Mouse (Mus musculus): ENCODE results near the gene Defb48.
A peak's percentile ranks its signal among the peaks of the same experiment; 100 is the strongest.

Defb48 gene

DNA sequence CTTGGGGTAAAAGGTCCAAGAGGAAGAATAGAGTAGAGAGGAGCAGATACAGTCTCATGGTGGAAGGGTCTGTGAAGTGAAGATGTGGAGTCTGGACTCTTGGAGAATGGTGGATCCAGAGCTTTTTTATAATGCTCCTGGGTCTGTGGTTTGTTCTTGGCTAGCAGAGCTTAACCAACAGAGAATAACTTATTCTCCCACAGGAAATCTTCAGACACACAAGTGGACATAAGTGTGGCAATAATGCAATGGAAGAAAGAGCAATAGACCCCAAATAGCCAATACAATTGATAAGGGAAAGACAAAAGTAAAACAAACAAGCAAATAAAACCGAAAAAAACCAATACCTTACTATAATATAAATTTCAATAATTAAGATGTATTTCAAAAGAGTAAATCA is at the start of gene Defb48:
Gene Defb48 (minus strand): TSS at position 101 of the 400 bp plus-strand sequence.
- no peak for DNase-seq (ENCODE audit: low spot score in 2 of 2)

DNA sequence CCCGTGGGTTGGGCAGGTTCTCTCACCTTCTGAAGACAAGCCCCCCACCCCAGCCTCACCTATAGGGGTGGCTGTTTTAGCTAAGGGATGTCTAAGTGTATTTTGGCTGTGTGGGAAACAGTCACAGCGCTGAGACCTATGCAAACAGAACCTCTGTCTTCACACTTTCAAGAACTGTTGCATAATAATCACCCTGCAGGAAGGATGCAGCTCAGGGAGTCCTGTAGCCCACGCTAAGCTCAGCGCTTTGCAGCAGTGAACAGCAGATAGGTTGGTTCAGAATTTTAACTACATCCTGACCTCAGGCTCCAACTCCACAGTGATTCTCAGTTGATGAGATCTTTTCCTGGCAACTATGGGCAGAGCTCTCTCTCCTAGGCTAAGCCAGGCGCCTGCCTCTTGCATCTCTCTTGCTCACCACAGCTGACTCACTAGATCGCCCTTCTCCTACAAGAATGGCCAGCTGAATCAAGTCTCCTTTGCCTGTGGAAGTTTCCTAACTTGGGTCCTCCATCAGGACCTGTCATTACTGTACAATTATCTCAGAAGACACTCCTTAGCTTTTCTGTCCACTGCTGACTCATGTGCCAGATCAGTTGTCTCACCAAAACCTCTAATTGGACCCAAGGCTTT is 36.3 kb upstream of the Defb48 start:
- DNase-seq (ENCODE audit: low spot score in 2 of 2): no peak

DNA sequence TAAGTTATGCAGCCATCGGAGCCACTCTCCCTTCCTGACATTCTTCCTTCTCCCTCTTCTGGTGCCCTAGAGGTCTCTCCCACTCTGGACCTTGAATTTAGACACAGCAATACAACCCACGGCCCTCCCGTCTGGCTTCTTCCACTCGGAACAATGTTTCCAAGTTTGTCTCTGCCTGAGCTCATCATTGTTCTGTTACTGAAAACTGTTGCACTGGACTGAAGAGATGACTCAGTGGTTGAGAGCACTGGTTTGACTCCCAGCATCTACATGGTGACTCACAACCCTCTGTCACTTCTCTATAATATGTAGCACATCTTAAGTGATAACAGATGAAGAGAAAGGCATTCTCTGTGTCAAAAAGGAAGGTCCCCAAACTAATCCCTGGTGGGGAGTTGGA is 30.4 kb upstream of the Defb48 start:
- no peak for DNase-seq (ENCODE audit: low spot score in 2 of 2)

DNA sequence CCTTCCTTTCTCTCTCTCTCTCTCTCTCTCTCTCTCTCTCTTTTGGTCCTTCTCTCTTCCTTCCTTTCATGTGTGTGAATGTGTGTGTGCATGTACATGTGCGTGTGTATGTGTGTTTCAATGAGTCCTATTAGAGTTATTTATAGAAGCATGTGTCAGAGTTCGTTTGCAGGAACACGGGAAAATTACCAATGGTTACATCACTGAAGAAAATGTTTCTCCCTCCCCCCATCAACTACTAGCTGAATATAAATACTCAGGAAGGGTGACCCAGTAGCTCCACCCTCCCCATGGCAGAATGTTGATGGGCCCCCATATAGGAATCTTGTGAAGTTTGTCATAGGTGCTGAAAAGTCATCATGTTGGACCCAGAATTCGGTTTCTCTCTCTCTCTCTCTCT is 28.8 kb upstream of the Defb48 start:
- DNase-seq (ENCODE audit: low spot score in 2 of 2): no peak

DNA sequence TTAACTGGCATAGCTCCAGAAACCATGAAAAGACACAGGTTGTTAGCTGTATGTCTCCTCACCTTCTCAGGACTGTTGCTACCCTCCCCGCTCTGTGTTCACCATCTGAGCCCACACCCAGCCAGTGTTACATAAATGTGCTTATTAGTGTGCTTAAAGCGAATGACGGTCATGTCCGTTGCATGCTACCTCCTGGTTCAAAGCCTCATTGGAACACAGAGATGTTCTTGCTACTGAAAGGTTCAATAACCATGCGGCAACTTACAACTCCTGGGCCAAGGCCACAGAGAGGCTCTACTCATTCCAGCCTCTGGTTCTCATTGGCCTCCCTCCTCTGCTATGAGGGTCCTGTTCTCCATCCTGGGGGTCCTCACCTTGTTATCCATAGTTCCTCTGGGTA is 27.2 kb upstream of the Defb48 start, which contains the start of gene Defb43:
Gene Defb43 (plus strand): TSS at position 301 of the 400 bp plus-strand sequence.
- no peak for DNase-seq (ENCODE audit: low spot score in 2 of 2)

DNA sequence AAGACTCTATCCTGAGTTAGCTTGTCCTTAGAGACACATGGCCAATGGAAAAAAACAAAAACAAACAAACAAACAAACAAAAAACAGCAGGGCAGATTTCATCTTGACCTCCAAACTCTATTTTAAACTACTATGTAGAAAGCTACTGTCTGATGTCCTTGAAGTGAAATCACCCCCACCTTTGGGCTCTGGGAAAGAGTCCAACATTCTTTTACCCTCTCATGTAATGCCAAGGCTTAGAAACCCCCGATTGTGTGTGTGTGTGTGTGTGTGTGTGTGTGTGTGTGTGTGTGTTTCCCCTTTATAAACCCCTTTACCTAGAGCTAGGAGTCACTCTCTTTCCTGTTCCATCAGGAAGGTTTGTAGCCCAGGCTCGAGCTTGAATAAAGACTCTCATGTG is 18.3 kb upstream of the Defb48 start:
- DNase-seq (ENCODE audit: low spot score in 2 of 2): no peak

DNA sequence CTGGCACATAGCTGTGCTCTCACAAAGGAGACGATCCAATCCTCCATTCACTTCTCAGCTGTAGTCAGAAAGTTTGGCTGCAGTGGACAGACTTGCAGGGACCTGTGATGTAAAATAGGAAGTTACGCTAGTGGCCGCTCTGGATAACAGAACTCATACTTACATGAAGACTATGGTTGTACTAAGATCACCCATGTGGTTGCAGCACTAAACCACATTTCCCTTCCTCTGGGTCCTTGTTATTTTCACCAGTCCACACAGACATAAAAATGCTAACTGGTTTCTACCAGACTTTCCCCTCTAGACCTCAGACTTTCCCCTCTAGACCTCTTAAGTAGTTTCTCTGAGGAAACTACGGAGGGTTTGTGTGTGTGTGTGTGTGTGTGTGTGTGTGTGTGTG is 14.7 kb upstream of the Defb48 start:
- DNase-seq (ENCODE audit: low spot score in 2 of 2): no peak

DNA sequence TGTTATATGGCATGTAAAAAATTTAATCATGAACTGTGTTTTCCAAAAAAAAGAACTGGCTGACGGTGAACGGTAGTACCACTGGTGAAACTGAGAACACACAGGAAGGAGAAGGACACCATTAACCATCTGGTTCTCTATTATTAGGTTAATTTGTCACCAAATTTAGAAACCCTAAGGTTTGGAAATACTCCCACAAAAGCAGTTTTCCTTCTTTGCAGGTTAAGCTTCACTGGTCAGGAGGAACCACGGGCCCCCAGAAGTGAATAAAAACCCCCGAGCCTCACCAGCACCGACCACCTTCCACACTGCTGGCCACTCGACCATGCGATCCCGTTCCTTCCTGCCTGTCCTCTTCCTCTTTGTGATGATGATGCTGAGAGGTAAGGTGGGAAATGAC is 13.5 kb upstream of the Defb48 start, which contains the start of gene Defb47:
Gene Defb47 (plus strand): TSS at position 301 of the 400 bp plus-strand sequence.
- no peak for DNase-seq (ENCODE audit: low spot score in 2 of 2)

DNA sequence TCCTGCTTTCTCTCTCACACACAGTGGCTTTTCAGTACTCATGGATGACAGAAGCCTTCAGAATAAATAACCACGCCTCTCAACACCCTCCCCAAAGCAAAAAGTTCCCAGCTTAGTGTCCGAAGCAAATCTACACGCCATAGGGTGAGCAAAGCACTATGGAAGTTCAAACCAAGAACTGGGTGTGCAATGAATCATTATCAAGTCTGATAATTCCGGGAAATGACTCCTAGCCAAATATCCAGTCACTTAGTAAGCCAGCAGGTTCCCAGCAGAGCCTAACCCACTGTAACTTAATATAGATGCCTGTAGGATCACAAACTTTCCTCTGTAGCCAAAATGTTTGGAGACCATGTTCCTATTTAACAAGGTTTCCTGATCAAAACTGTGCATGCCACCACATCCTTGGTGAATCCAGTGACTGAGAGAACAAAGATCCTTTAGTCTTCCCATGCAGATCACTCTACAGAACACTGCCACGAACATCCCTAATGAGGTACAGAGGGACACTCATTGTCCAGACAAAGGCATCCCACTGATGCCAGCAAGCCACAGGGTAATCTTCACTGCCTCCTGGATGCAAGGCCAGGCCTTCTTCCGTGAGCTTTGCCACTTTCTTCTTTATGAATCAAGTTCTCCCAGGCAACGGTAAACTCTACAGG is 7.7 kb upstream of the Defb48 start:
- no peak for DNase-seq (ENCODE audit: low spot score in 2 of 2)

DNA sequence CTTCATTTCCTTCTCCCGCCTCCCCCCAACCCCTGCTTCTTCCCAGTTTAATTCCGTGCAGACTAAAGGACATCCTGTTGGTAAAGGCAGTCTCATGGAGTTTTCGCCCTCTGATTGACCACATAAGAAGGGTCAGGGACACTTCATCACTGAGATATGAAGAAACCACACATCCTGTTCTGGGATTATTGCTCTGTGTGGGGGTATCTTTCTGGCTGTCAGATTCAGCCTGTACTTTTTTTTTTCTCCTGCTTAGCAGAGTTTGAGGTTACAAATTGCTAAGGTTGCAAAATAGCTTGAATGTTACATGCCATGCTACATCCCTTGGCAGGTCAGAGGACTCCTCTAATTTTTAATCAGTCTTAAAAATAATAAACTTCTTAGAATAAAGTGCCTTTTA is 7.0 kb upstream of the Defb48 start:
- no peak for DNase-seq (ENCODE audit: low spot score in 2 of 2)

DNA sequence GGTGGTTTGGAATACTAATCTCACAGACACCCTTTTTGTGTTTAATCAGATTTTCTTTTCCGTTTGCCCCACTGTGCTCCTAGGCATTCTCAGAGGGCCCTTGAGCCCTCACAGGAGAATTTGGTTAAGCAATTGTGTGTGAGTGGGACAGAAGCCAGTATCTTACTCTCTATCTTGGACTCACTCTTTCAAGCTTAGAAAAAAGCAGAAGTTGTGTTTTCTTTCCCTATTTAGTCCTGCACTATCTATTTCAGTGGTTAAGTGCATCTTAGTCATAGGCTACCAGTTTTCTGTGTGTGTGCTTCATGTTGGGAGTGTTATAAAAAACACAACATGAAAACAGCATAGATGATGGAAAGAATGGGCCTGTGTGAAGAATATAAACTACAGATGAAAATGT is 4.5 kb downstream of the Defb48 start:
- no peak for DNase-seq (ENCODE audit: low spot score in 2 of 2)

DNA sequence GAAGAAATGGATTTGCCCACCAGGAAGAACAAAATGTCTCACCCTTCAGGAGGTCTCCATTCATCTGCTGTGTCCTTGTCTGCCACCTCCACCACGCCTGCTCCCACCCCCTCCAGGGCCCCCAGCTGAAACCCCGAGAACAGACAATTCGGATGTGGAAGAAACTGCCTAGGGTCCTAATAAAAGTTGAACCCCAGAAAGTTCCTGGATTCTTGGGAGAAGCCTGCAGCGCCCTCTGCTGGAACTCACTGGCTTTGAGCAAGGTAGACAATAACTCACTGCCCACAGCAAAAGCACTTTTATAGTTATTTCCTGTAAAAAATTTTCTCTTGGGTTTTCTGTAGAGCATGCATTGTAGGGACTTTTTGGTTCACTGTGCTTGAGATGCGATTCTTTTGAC is 9.3 kb downstream of the Defb48 start:
- peak; percentile 1 to 65 for DNase-seq (ENCODE audit: low spot score in 2 of 2)

DNA sequence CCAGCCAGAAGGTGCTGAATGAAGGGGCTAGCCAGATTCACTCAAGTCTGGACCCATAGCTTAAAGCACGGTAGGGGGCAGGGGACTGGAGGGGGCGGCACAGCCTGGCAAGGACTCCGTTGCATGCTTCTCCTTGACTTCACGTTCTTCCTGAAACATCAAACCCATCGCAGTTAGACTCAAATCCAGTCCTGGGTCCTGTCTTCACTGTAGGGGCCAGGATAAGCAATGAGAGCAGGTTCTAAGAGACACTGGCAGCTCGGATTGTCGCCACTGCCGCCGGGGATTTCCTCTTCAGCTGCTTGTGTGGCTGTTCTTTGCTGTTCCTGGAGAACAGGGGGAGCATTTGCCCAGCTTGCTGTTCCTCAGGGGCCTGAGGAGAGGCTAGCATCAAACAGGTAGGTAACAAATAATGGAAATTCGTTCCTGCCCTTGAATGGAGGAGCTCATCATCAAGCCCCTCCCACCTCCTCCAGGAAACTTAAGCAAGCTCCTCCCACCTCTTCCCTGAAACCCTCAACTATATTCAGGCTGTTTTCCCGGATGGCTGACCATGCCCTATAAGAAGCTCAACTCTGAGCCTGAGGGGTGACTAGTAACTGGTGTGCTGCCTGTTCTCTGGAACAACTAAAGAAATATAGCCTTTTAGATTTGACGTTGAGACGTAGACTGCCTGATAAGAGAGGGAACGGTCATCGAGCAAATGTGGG is 18.3 kb downstream of the Defb48 start:
- DNase-seq (ENCODE audit: low spot score in 2 of 2): no peak

DNA sequence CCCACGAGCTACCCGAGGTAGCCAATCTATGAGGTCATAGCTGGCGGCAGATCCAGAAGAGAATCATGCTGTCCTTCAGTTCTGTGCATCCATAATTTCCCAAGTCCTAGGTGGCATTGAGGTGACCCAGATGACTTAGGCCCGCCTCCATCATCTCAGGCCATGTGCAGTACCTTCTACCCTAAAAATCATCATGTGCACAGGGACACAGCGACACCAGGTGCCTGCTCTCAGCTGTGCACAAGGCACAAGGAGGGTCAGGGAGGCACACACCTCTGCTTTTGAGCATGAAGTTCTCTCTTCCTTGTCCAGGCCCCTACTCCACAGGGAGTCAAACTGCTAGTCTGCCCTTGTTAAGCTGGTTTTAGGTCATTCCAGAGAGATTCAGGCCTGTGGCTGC is 19.0 kb downstream of the Defb48 start:
- no peak for DNase-seq (ENCODE audit: low spot score in 2 of 2)

DNA sequence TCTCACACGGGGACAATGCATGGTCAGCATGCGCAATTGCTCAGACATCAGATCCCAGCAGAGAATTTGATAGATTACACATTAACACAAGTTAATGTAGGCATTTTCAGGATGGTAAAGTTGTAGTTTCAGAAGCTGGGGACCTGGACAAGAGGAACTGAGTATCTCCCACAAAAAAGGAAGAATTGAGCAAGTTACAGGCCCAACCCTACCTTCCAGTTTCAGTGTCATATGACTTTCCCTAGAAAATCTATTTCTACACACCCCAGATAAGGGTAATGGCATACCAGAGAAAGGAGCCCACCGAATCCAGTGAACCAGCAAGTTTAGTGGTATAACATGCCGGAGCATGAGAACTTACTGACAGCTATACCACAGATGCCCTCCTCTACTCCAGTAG is 20.7 kb downstream of the Defb48 start:
- DNase-seq (ENCODE audit: low spot score in 2 of 2): no peak

DNA sequence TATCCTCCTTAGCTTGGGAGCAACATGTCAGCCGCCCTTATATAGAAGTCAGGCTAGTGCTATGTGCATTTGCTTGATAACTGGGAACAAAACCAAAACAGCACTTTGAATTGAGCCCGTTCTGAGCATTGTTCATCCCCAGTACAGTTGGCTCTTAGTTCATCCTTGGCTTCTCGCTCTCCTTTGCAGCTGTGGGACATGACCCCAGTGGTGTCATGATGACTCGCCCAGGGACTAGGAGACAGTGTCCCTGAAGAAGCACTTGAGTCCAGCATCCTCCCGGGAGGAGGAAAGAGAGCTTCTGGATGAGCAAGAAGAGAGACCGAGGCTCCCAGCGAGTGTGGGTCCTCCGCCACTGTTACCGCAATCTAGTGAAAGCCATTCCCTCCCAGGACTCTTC is 28.2 kb downstream of the Defb48 start:
- peak in 1 of 2 experiments; percentile 15 for DNase-seq (ENCODE audit: low spot score in 2 of 2)

DNA sequence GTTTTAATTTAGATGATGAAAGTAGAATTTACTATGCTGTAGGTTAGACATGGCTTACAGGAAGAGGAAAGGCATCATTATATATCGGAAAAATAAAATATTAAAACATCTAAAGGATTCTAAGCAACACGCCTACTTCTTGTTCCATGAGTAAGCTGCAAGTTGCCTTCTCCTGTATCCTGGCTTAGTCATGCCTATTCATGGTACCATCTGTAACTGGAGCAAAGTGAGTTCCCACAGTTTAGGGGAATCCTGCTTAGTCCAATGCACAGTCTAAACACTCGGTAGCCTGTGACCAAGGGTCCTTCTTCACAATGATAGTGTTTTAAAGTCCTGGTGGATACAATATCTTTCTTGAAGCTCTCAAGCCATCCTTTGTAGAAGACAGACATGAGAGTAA is 37.5 kb downstream of the Defb48 start:
- DNase-seq (ENCODE audit: low spot score in 2 of 2): no peak

DNA sequence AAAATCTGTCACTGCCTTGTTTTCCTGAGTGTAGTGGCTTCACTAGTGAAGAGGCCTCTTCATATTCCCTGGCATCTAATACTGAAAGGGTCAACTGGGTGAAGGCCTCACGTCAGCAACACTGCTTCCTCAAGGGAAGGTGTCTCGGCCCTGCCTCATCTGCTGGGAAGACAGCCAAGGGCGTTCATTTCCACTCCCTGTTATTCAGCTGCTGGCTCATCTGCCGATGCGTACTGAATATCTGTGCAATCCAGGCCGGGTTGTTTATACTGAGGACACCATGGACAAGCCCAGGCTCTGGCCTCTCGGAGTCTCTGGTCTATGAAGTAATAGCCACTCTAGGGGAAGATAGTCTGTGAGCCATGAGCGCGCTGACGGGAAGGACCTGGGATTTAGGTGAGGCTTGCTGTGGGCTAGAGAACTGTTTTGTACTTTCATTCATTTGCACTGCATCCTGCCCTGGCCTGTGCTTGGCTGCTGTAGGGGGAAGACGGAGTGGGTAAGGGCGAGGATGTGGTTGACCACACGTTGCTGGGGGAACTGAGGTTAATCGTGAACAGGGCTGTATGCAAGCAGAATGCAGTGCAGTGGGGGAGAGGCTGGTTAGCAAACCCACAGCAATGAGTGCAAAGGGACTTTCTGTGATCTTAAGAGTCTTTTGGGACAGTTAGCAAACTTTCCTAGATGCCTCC is 43.8 kb downstream of the Defb48 start:
- DNase-seq (ENCODE audit: low spot score in 2 of 2): peak; percentile 59 to 67

DNA sequence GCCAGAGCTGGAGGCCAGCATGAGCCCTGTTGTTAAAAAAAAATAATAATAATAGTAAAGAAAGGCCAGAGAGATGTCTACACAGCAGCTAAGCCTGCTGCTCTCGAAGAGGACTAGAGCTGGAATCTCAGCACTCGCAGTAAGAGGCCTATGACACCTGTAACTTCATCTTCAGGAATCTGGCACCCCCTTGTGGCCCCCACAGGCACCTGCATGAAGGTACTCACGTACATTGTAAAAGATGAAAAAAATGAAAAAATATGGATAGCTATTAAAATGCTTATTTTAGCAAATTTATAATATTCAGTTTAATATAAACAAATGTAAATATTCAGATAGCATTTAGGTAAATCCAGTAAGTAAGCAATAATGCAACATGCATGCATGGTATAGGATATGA is 44.9 kb downstream of the Defb48 start:
- DNase-seq (ENCODE audit: low spot score in 2 of 2): no peak

DNA sequence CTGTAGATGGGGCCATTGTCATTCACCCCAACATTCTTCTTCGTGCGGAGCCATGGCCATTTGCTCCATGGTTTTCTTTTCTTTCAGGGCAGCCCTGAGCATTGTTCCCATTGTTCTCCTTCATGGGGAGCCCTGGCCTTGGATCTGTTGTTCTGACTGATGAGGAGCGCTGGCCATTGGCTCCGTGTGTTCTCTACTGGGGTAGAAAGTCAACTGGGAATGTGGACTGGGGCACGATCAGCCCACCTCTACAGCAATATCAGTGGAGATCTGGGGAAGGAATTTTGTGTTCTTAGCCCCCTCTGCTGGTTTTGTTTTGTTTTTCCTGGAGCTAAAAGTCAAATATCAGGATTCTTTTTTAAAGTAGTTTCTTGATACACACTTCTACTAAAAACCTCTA is 46.6 kb downstream of the Defb48 start:
- no peak for DNase-seq (ENCODE audit: low spot score in 2 of 2)

DNA sequence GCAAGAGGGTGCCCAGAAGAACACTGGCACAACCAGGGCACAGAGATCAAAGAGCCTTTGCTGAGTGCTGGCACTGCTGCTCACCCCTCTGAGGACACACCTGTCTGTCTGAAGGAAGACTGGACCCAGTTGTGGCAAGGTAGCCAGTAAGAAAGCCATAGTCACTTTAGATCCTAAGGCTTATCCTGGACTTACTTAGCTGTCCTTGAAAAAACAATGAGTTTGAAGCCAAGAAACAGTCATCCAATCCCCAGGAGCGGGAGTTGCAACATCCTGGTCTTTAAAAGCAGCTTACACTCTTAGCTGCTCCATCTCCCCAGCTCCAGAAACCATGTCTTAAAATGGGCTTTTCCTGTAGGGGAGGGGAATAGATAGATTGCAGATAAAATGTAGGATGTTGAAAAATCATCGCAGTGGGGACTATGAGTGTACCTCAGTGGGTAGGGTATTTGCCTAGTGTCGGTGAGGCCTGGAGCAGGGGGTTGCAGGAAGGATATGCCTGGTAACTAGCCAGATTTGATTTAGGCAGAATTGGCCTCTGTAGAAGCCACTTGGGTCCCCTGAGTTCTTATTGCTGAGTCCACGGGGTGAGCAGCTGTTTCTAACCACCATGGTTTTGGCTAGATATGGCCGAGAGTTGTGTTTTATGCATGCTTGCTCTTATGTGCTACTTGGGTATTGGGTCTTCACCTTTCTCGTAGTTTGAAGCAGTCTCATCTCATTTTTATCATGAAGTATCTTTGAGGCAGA is 47.5 kb downstream of the Defb48 start:
- DNase-seq (ENCODE audit: low spot score in 2 of 2): peak; percentile 48 to 52

DNA sequence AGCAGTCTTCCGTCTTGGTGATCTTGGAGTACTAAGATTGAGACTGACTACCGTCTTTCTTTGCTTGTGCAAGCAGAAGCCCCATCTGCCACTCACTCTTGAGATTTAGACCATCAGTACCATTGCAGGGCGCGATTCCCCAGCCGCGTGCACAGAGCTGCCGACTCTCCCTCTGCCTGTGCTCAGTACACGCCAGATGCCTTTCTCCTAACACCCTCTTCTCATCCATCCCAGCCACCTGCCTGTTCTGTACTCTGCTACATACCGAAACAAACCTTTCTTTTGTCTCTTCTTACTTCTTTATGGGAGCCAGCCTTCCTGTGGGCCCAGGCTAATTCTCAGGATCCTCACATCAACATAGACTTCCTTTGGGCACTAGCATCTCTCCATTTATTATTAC is 48.9 kb downstream of the Defb48 start:
- no peak for DNase-seq (ENCODE audit: low spot score in 2 of 2)

Data from heart, adult 9 months (tissue).